Mouse (Mus musculus) intestine, embryonic 14.5 days (tissue): ENCODE data around the gene Rbm6. TPM values are rescaled to one million over a fixed set of nuclear protein-coding genes. Genes with fewer than 3 reads are reported as not detected.
A peak's percentile ranks its signal among the peaks of the same experiment; 100 is the strongest.

Experiments used
- ATAC-seq: fragments of 200-750 bp; cut with Nextera tagmentation; replicated peaks from 2 replicates; pipeline ENCODE4 v1.8.0; 2017; ENCODE audit warnings: low read depth, moderate number of reproducible peaks, moderate TSS enrichment, moderate library complexity; ENCODE audit not compliant: low FRiP score, low TSS enrichment
- DNase-seq: peaks from one replicate; pipeline ENCODE4 v3.0.0-alpha.2; 2018; ENCODE audit warnings: low spot score
- H3K27ac ChIP-seq: fragments of 300-500 bp; sonication (generic); 2 replicates; pipeline ENCODE4 v1.5.1; 2014; ENCODE audit warnings: low read depth, mild to moderate bottlenecking, control low read depth
- H3K27me3 ChIP-seq: fragments of 300-500 bp; sonication (generic); replicated peaks from 2 replicates; pipeline ENCODE4 v1.6.1; 2014; ENCODE audit warnings: low read length, control low read depth; ENCODE audit not compliant: control insufficient read depth, insufficient read depth
- H3K36me3 ChIP-seq: fragments of 300-500 bp; sonication (generic); 2 replicates; pipeline ENCODE4 v1.6.1; 2014; ENCODE audit warnings: low read length, control low read depth; ENCODE audit not compliant: control insufficient read depth, insufficient read depth
- H3K4me1 ChIP-seq: fragments of 300-500 bp; sonication (generic); replicated peaks from 2 replicates; pipeline ENCODE4 v1.6.1; 2014; ENCODE audit warnings: low read length, control low read depth, mixed read lengths; ENCODE audit not compliant: control insufficient read depth, insufficient read depth
- H3K4me2 ChIP-seq: fragments of 300-500 bp; sonication (generic); 2 replicates; pipeline ENCODE4 v1.6.1; 2014; ENCODE audit warnings: low read length
- H3K4me3 ChIP-seq: fragments of 300-500 bp; sonication (generic); 2 replicates; pipeline ENCODE4 v1.5.1; 2014; ENCODE audit warnings: low read depth, low read length, control low read depth, mixed read lengths
- H3K9ac ChIP-seq: fragments of 300-500 bp; sonication (generic); 2 replicates; pipeline ENCODE4 v1.6.1; 2014; ENCODE audit warnings: mild to moderate bottlenecking, low read length
- H3K9me3 ChIP-seq: fragments of 300-500 bp; sonication (generic); 2 replicates; pipeline ENCODE4 v1.6.1; 2016; ENCODE audit warnings: low read length, control low read depth; ENCODE audit not compliant: control insufficient read depth
- WGBS: fragments of 180-500 bp; shearing (Covaris S2); extraction: QIAGEN DNeasy Blood & Tissue Kit; methylation state at CpG from one replicate; pipeline ENCODE4 v1.1.7; 2014; 5-methylcytosine and 5-hydroxymethylcytosine counted together
- polyA plus RNA-seq: library from polyadenylated mRNA; unstranded; fragments of >200 nt; fragmentation: Nextera tagmentation; extraction: Ambion mirVana; gene quantifications from 2 replicates; pipeline ENCODE4 v1.2.1, GENCODE M21; 2014

The Rbm6 gene
- polyA plus RNA-seq: 64.2 and 74.5 TPM in 2 replicates

DNA sequence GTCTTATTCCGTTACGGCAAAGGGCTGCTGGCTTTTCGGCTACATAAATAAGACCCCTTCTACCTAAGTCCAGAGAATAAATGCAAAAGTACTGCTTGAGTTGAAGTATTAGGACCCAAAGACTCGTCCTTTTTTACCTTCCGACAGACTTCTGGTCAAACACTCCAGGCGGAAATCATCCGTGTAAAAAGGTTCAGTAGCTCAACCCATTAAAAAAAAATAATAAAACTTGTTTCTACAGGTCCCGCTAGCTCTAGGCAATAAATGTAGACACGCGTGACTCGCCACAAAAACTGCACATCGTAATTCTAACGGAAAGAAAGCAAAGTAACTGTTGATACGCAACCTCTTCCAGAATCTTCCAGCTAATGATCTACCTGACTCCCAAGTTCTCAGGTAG, at the start of gene Rbm6:
TSS of gene Rbm6 (minus strand) at position 101 of the 400 bp plus-strand sequence.
- peak within 1 kb of the TSS; percentile 74 for H3K4me2 ChIP-seq
- 6% methylated on average over 14 of the region's 14 CpGs for WGBS
- H3K27me3 ChIP-seq: no peaks in the 10 kb centered on the region
- DNase-seq (no peak), ATAC-seq (no peak)
- H3K4me1 ChIP-seq: peaks cover 11% of the 10 kb centered on the region
- H3K9ac ChIP-seq: peak within 1 kb of the TSS; percentile 97
- peak within 1 kb of the TSS; percentile 95 for H3K27ac ChIP-seq
- peak within 1 kb of the TSS; percentile 95 for H3K4me3 ChIP-seq
- H3K9me3 ChIP-seq: no peaks in the 10 kb centered on the region
- peaks cover 5% of the 10 kb centered on the region; the same call in 1 of the 2 replicates for H3K36me3 ChIP-seq

GRCm38 (mm10) chr9:107919441-107919840, 46.4 kb upstream of the Rbm6 start:
- Histone ChIP-seq H3K4me1 (peaks cover 8% of the 10 kb centered on the region; the same call in 1 of the 2 replicates), H3K27ac (no peak overlapping the region), H3K27me3 (no peaks in the 10 kb centered on the region), H3K4me2 (no peak overlapping the region), H3K9me3 (no peaks in the 10 kb centered on the region), H3K9ac (no peak overlapping the region), H3K4me3 (no peak overlapping the region), H3K36me3 (0 out of 2 replicates have a peak, but pooled peaks cover 3% of the 10 kb centered on the region)
- 88% methylated on average over 5 of the region's 5 CpGs for WGBS
- no peak for DNase-seq
- no peak for ATAC-seq

DNA sequence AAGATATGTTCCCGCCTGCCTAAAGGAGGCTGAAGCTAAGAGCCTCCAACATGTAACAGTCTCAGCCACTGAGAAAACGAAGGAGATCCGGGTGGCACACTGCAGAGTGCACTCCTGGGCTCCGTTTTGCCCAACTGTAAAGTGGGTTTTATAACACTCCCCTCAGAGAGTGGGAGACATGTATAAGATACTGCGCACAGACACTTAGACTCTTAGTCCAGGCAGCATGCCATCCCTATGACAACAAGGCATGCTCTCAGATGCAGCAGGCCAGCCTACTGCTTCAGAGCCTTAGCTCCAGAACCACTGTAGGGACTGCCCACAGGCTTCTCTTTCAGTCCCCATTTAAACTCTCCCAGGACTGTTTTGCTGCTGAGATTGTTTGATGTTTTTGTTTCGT, 45.8 kb upstream of the Rbm6 start:
- DNase-seq: no peak
- H3K4me1 ChIP-seq: peaks cover 8% of the 10 kb centered on the region; the same call in 1 of the 2 replicates
- H3K27me3 ChIP-seq: no peaks in the 10 kb centered on the region
- no peak for ATAC-seq
- H3K36me3 ChIP-seq: 0 out of 2 replicates have a peak, but pooled peaks cover 3% of the 10 kb centered on the region
- H3K4me3 ChIP-seq: no peak overlapping the region
- H3K9ac ChIP-seq: no peak overlapping the region
- H3K4me2 ChIP-seq: no peak overlapping the region
- H3K27ac ChIP-seq: no peak overlapping the region
- H3K9me3 ChIP-seq: no peaks in the 10 kb centered on the region
- WGBS: 80% methylated on average over 6 of the region's 6 CpGs

- H3K27ac ChIP-seq: no peak overlapping the region; the same call in 1 of the 2 replicates
- no peak for DNase-seq
- no peaks in the 10 kb centered on the region for H3K27me3 ChIP-seq
- WGBS: 30% methylated on average over 13 of the region's 13 CpGs
- no peak overlapping the region for H3K9ac ChIP-seq
- no peaks in the 10 kb centered on the region for H3K9me3 ChIP-seq
- no peak overlapping the region for H3K4me3 ChIP-seq
- ATAC-seq: peak; percentile 45
- H3K36me3 ChIP-seq: 0 out of 2 replicates have a peak, but pooled peaks cover 3% of the 10 kb centered on the region
- peaks cover 8% of the 10 kb centered on the region; the same call in 1 of the 2 replicates for H3K4me1 ChIP-seq
- H3K4me2 ChIP-seq: no peak overlapping the region
Measured at GRCm38 (mm10) chr9:107917895-107918608, 45.0 kb upstream of the Rbm6 start.

DNA sequence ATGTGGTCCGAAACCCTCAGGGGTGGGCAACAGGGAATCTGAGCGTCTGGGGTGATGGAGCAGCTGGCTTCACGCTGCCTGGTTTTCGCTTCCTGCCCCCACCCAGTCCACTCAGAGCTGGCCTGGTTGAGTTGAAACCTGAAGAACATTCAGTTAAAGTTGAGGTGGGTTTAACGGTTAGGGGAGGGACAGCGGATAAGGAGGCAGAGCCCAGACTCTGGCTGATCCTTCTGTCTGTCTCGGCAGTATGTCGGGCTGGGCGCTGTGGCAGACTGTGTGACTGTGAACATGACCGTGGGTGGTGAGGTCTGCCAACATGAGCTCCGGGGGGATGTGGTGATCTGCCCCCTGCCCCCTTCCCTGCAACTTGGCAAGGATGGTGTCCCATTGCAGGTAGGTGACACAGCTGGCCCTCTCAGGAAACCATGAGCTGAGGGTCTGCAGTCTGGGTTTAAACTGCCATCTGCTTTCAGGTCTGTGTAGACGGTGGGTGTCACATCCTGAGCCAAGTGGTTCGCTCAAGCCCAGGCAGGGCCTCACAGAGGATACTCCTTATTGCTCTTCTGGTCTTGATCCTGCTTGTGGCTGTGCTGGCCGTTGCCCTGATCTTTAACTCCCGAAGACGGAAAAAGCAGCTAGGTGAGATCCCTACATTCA, 41.9 kb upstream of the Rbm6 start:
- Histone ChIP-seq H3K36me3 (peaks cover 8% of the 10 kb centered on the region; the same call in 1 of the 2 replicates), H3K4me2 (no peak overlapping the region), H3K9ac (no peak overlapping the region), H3K4me1 (peaks cover 14% of the 10 kb centered on the region), H3K27me3 (no peaks in the 10 kb centered on the region), H3K9me3 (no peaks in the 10 kb centered on the region), H3K27ac (no peak overlapping the region), H3K4me3 (no peak overlapping the region)
- DNase-seq: no peak
- 80% methylated on average over 16 of the region's 16 CpGs for WGBS
- no peak for ATAC-seq

DNA sequence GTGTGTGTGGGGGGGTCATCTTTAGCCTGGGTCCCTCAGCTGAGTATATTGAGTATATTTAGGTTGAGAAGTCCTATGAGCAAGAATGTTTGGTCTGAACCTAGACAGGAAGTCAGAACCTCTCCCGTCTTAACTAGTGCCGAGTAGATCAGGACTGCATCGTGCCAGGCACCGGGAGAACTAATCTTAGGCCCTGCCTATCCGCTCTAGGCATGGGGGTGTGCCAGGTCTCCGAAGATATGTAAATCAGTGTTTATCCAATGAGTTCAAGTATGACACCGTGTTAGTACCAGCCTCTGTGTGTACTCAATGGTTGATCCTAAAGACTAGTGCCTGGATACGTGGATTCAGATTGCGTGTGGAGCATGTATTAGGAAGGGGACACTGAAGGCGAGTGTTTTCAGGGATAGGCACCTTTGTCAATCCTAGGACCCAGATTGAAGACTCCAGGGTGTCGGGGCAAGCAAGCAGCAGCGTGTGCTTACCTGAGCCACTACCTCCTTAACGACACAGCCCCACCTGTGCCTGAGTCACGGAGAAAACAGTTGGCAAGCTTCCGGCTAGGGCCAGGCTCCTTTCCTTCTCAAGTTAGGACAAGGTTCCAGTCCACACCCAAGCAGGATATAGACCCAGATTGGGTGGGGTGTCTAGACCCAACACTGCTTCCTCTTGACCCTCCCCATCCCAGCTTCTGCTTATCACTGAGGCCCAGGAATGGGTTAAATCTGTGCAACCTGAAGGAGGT, 37.2 kb upstream of the Rbm6 start:
- DNase-seq: no peak
- no peak for ATAC-seq
- H3K4me2 ChIP-seq: peak overlapping the region; percentile 76
- H3K9ac ChIP-seq: no peak overlapping the region
- peaks cover 5% of the 10 kb centered on the region; the same call in 1 of the 2 replicates for H3K36me3 ChIP-seq
- peaks cover 39% of the 10 kb centered on the region for H3K4me1 ChIP-seq
- no peaks in the 10 kb centered on the region for H3K27me3 ChIP-seq
- H3K9me3 ChIP-seq: no peaks in the 10 kb centered on the region
- 73% methylated on average over 15 of the region's 15 CpGs for WGBS
- H3K27ac ChIP-seq: peak overlapping the region; percentile 43; the same call in 1 of the 2 replicates
- H3K4me3 ChIP-seq: no peak overlapping the region

DNA sequence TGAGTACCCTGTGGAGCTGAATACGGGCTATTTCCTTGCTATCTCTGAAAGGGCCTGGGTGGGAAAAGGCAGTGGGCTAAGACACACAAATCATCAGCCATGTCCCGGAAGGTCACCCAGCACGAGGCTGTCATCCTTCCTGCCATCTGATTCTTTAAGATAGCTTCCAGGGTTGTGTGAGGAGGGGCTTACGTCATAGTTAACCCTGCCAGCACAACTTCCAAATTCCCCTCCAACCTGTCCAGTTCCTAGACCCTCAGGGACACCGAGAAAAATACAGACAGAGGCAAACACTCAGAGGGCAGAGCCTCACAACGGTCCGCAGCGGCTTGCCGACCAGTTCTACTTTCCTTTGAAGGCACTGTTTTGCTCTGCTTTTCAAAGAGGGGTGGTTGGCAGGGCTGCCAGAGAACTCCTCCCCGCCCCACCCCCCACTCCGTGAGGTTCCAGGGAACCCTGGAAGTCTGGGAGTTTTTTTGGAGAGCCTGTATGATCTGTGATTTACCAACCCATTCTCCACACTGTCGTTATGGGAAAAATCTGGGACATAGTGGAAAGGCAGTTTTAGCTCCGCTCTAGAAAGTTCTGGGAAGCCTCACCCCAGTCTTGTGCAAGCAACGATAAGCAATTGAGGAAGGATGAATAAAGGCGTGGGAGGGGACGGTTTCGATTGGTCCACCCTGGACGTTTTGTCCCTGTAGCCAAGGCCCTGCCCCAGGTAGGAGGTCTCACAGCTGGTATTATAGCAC, 35.5 kb upstream of the Rbm6 start:
- ATAC-seq: no peak

GRCm38 (mm10) chr9:107907801-107908120, 34.7 kb upstream of the Rbm6 start:
- ATAC-seq: no peak
- Histone ChIP-seq H3K27me3 (no peaks in the 10 kb centered on the region), H3K9ac (0 out of 2 replicates have a peak overlapping the region, but pooled peaks have one; percentile 18), H3K4me2 (peak overlapping the region; percentile 76), H3K36me3 (peaks cover 3% of the 10 kb centered on the region; the same call in 1 of the 2 replicates), H3K4me3 (peak overlapping the region; percentile 47), H3K9me3 (no peaks in the 10 kb centered on the region), H3K4me1 (peaks cover 43% of the 10 kb centered on the region), H3K27ac (0 out of 2 replicates have a peak overlapping the region, but pooled peaks have one; percentile 30)
- 62% methylated on average over 14 of the region's 14 CpGs for WGBS
- no peak for DNase-seq

More for the DNA sequence above, 35.5 kb upstream of the Rbm6 start:
- Histone ChIP-seq H3K9ac (no peak overlapping the region), H3K27me3 (no peaks in the 10 kb centered on the region), H3K4me3 (peak overlapping the region; percentile 47), H3K9me3 (no peaks in the 10 kb centered on the region), H3K4me2 (peak overlapping the region; percentile 76), H3K36me3 (peaks cover 5% of the 10 kb centered on the region; the same call in 1 of the 2 replicates), H3K4me1 (peaks cover 43% of the 10 kb centered on the region), H3K27ac (peak overlapping the region; percentile 5; the same call in 1 of the 2 replicates)
- no peak for DNase-seq
- 26% methylated on average over 18 of the region's 18 CpGs for WGBS
